Mouse (Mus musculus) subcutaneous adipose tissue, adult 2 months (tissue): Measurements from ENCODE around the gene Vmn2r32. TPM values are rescaled to one million over a fixed set of nuclear protein-coding genes. Genes with fewer than 3 reads are reported as not detected.

Source experiments
- polyA plus RNA-seq: library from polyadenylated mRNA; depleted of rRNA; stranded (reverse); fragments of >200 nt; gene quantifications from 2 replicates; pipeline ENCODE4 v1.2.3, GENCODE M21; 2012; ENCODE audit warnings: low replicate concordance; rRNA removed

Gene Vmn2r32
- not detected in 2 replicates for polyA plus RNA-seq

GRCm38 (mm10) chr7:7479918-7480317, at the start of gene Vmn2r32:
Gene Vmn2r32, minus strand, starts transcription at chr7:7480018.

Other genes starting within 250 kb of the Vmn2r32 start
- gene Vmn2r29, start 232.7 kb downstream of the Vmn2r32 start, polyA plus RNA-seq: 0.59 and 0.63 TPM in 2 replicates
- gene Gm45844, start 201.7 kb downstream of the Vmn2r32 start, polyA plus RNA-seq: 0.93 and 3.6 TPM in 2 replicates
- 28.6 and 41.7 TPM in 2 replicates for gene Clcn4, start 179.2 kb downstream of the Vmn2r32 start, polyA plus RNA-seq
- not detected in 2 replicates for gene Vmn2r30, start 142.4 kb downstream of the Vmn2r32 start, polyA plus RNA-seq
- gene Gm45783, start 105.4 kb downstream of the Vmn2r32 start, polyA plus RNA-seq: not detected in 2 replicates
- not detected in 2 replicates for gene Vmn2r31, start 80.3 kb downstream of the Vmn2r32 start, polyA plus RNA-seq
- not detected in 2 replicates for gene Vmn2r33, start 86.8 kb upstream of the Vmn2r32 start, polyA plus RNA-seq
- gene Vmn2r34, start 209.5 kb upstream of the Vmn2r32 start, polyA plus RNA-seq: not detected in 2 replicates